Mouse (Mus musculus): ENCODE measurements around the gene Med12l. TPM values are rescaled to one million over a fixed set of nuclear protein-coding genes. Genes with fewer than 3 reads are reported as not detected.

The Med12l gene
- total and polyA plus RNA-seq, 3 experiments, result 2.5 to 8.2 (median 6.9) TPM

GRCm38 (mm10) chr3:59197329-59197948 lies 191.8 kb downstream of the Med12l start:
- WGBS, result 78% methylated on average over 4 of the region's 4 CpGs
- intact Hi-C loops (cut with DNase I), result no loop called here
- no peak for TF ChIP-seq POLR2A (IDR thresholded peaks at IDR 0.05; ENCODE audit: insufficient read depth, low read depth, low read length)
- no peak for TF ChIP-seq EP300 (IDR thresholded peaks at IDR 0.05; ENCODE audit: insufficient read depth, low read depth, low read length)
- no peak for TF ChIP-seq CTCF (IDR thresholded peaks at IDR 0.05)

GRCm38 (mm10) chr3:59203802-59204520 lies 198.3 kb downstream of the Med12l start:
- Histone ChIP-seq H3K9ac (ENCODE audit: low read depth, low read length) (no peak overlapping the region), H3K4me1 (ENCODE audit: control insufficient read depth, insufficient read depth, low read length) (no peaks in the 10 kb centered on the region; the same call in none of the 2 replicates), H3K27ac (no peak overlapping the region), H3K79me2 (replicated peaks; ENCODE audit: control insufficient read depth, insufficient read depth, low read length) (no peaks in the 10 kb centered on the region), H3K36me3 (ENCODE audit: control insufficient read depth, insufficient read depth, low read length) (no peaks in the 10 kb centered on the region), H3K27me3 (ENCODE audit: control insufficient read depth, insufficient read depth, low read length) (no peaks in the 10 kb centered on the region), H3K4me3 (no peak overlapping the region)
- no peak for DNase-seq
- WGBS, result 71% methylated on average over 8 of the region's 8 CpGs
- no peak for TF ChIP-seq CTCF (IDR thresholded peaks at IDR 0.05)
- no peak for TF ChIP-seq EP300 (IDR thresholded peaks at IDR 0.05; ENCODE audit: insufficient read depth, low read depth, low read length)
- no peak for TF ChIP-seq POLR2A (IDR thresholded peaks at IDR 0.05; ENCODE audit: insufficient read depth, low read depth, low read length)
- intact Hi-C loops (cut with DNase I), result no loop called here

More at GRCm38 (mm10) chr3:59197329-59197948, 191.8 kb downstream of the Med12l start:
- H3K4me1 ChIP-seq (ENCODE audit: control insufficient read depth, insufficient read depth, low read length), result no peaks in the 10 kb centered on the region
- no peaks in the 10 kb centered on the region for H3K27me3 ChIP-seq (ENCODE audit: control insufficient read depth, insufficient read depth, low read length)
- no peaks in the 10 kb centered on the region for H3K79me2 ChIP-seq (replicated peaks; ENCODE audit: control insufficient read depth, insufficient read depth, low read length)
- no peak overlapping the region for H3K4me3 ChIP-seq
- no peak overlapping the region for H3K9ac ChIP-seq (ENCODE audit: low read depth, low read length)
- H3K27ac ChIP-seq, result no peak overlapping the region
- no peaks in the 10 kb centered on the region for H3K36me3 ChIP-seq (ENCODE audit: control insufficient read depth, insufficient read depth, low read length)
- no peak for DNase-seq

- H3K79me2 ChIP-seq (replicated peaks; ENCODE audit: control insufficient read depth, insufficient read depth, low read length), result no peaks in the 10 kb centered on the region
- intact Hi-C loops (cut with DNase I), result loop anchor here (5.0 kb wide), 1 partner anchor 33 kb away; no protein-coding TSS in a partner anchor
- no peaks in the 10 kb centered on the region for H3K36me3 ChIP-seq (ENCODE audit: control insufficient read depth, insufficient read depth, low read length)
- 41% methylated on average over 11 of the region's 11 CpGs for WGBS
- H3K4me1 ChIP-seq (ENCODE audit: control insufficient read depth, insufficient read depth, low read length), result no peaks in the 10 kb centered on the region; the same call in none of the 2 replicates
- TF ChIP-seq POLR2A (IDR thresholded peaks at IDR 0.05; ENCODE audit: insufficient read depth, low read depth, low read length) (no peak), CTCF (IDR thresholded peaks at IDR 0.05) (no peak), EP300 (IDR thresholded peaks at IDR 0.05; ENCODE audit: insufficient read depth, low read depth, low read length) (no peak)
- H3K4me3 ChIP-seq, result no peak overlapping the region
- H3K27me3 ChIP-seq (ENCODE audit: control insufficient read depth, insufficient read depth, low read length), result no peaks in the 10 kb centered on the region
- no peak overlapping the region for H3K9ac ChIP-seq (ENCODE audit: low read depth, low read length)
- no peak overlapping the region for H3K27ac ChIP-seq
- no peak for DNase-seq
Observed at GRCm38 (mm10) chr3:59204719-59205503, 199.3 kb downstream of the Med12l start.

GRCm38 (mm10) chr3:59205941-59206340 lies 200.3 kb downstream of the Med12l start:
- no peaks in the 10 kb centered on the region; the same call in none of the 2 replicates for H3K4me1 ChIP-seq (ENCODE audit: control insufficient read depth, insufficient read depth, low read length)
- 50% methylated on average over 4 of the region's 4 CpGs for WGBS
- no peak overlapping the region for H3K9ac ChIP-seq (ENCODE audit: low read depth, low read length)
- no peak for TF ChIP-seq POLR2A (IDR thresholded peaks at IDR 0.05; ENCODE audit: insufficient read depth, low read depth, low read length)
- no peak for TF ChIP-seq CTCF (IDR thresholded peaks at IDR 0.05)
- TF ChIP-seq EP300 (IDR thresholded peaks at IDR 0.05; ENCODE audit: insufficient read depth, low read depth, low read length), result no peak
- no peaks in the 10 kb centered on the region for H3K27me3 ChIP-seq (ENCODE audit: control insufficient read depth, insufficient read depth, low read length)
- no peaks in the 10 kb centered on the region for H3K79me2 ChIP-seq (replicated peaks; ENCODE audit: control insufficient read depth, insufficient read depth, low read length)
- intact Hi-C loops (cut with DNase I), result loop anchor here (5.0 kb wide), 1 partner anchor 34 kb away; no protein-coding TSS in a partner anchor
- H3K36me3 ChIP-seq (ENCODE audit: control insufficient read depth, insufficient read depth, low read length), result no peaks in the 10 kb centered on the region
- no peak overlapping the region for H3K27ac ChIP-seq
- H3K4me3 ChIP-seq, result no peak overlapping the region
- DNase-seq, result no peak

GRCm38 (mm10) chr3:59208650-59209548 lies 203.3 kb downstream of the Med12l start:
- Histone ChIP-seq H3K9ac (ENCODE audit: low read depth, low read length) (no peak overlapping the region), H3K4me1 (ENCODE audit: control insufficient read depth, insufficient read depth, low read length) (no peaks in the 10 kb centered on the region; the same call in none of the 2 replicates), H3K36me3 (ENCODE audit: control insufficient read depth, insufficient read depth, low read length) (no peaks in the 10 kb centered on the region), H3K4me3 (no peak overlapping the region), H3K27me3 (ENCODE audit: control insufficient read depth, insufficient read depth, low read length) (no peaks in the 10 kb centered on the region), H3K79me2 (replicated peaks; ENCODE audit: control insufficient read depth, insufficient read depth, low read length) (no peaks in the 10 kb centered on the region), H3K27ac (no peak overlapping the region)
- WGBS, result 66% methylated on average over 4 of the region's 4 CpGs
- no peak for DNase-seq
- peak; percentile 94 for TF ChIP-seq CTCF (IDR thresholded peaks at IDR 0.05)
- TF ChIP-seq POLR2A (IDR thresholded peaks at IDR 0.05; ENCODE audit: insufficient read depth, low read depth, low read length), result no peak
- intact Hi-C loops (cut with DNase I), result loop anchor here (2.0 to 5.0 kb wide), 3 partner anchors 37 to 130 kb away; no protein-coding TSS in a partner anchor

Measured in heart, adult 2 months (tissue).